Mouse (Mus musculus) frontal cortex, adult 2 months (tissue): ENCODE results near the gene Hephl1. TPM values are rescaled to one million over a fixed set of nuclear protein-coding genes. Genes with fewer than 3 reads are reported as not detected.

Experiments used
- DNase-seq, 2 experiments: peaks; one replicate each; pipeline ENCODE4 v3.0.0; 2022; ENCODE audit warnings: low spot score in 1 of 2; ENCODE audit errors: extremely low spot score in 1 of 2
- polyA plus RNA-seq: library from polyadenylated mRNA; depleted of rRNA; stranded (reverse); fragments of >200 nt; gene quantifications from 2 replicates; pipeline ENCODE4 v1.2.3, GENCODE M21; 2012

Hephl1 gene
- polyA plus RNA-seq, 1 experiment: 1.3 TPM

GRCm38 (mm10) chr9:15060847-15061246 is 51.1 kb downstream of the Hephl1 start:
- DNase-seq: no peak

DNA sequence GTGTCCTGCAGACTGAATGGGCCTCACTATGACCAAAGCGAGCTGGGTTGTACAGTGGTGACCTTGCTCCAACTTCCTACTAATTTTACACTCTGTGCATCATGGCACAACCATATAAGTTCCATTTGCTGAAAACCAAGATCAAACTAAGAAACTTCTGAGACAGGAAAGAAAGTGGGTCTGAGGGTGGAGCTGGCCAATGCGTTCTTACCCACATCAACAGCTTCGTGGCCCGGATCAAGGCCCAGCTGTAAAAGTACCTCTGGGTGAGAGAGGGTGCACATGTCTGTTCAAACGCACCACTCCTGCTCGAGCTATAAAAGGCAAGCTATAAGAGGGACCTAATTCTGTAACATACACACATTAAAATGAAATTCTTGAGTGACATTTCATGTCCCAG is 51.9 kb downstream of the Hephl1 start:
- DNase-seq: no peak

GRCm38 (mm10) chr9:15045740-15046139 is 66.2 kb downstream of the Hephl1 start:
- no peak for DNase-seq

DNA sequence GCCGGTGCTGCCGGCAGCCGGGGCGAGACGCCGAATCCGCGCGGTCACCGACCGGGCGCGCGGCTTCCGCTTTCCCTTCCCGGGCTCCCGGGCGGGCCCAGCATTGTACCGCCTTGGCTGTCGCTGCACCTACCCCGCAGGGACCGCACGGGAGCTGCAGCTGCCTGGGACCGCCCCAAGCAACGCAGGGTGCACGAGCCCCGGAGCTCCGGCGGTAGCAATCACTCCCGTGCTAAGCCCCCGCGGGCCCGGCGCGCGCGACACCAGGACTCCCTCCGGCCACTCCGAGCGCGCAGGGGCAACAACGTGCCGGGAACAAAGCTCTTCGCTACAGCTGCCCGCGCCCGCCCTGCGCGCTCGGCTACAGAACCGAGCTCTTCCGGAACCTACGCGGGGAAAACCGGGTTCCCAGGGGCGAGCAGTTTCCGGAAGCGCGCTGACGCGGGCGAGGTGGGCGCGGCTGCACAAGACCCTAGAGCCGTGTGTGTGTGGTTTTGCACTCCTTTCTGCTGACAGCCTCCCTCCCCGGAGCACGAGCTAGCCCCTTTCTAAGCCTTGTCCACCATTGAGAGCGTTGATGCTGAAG is 66.7 kb downstream of the Hephl1 start, which contains the start of gene Panx1:
Panx1 (minus strand) TSS at position 395 of the 586 bp plus-strand sequence.
- peak in 1 of 2 experiments; percentile 70 for DNase-seq

DNA sequence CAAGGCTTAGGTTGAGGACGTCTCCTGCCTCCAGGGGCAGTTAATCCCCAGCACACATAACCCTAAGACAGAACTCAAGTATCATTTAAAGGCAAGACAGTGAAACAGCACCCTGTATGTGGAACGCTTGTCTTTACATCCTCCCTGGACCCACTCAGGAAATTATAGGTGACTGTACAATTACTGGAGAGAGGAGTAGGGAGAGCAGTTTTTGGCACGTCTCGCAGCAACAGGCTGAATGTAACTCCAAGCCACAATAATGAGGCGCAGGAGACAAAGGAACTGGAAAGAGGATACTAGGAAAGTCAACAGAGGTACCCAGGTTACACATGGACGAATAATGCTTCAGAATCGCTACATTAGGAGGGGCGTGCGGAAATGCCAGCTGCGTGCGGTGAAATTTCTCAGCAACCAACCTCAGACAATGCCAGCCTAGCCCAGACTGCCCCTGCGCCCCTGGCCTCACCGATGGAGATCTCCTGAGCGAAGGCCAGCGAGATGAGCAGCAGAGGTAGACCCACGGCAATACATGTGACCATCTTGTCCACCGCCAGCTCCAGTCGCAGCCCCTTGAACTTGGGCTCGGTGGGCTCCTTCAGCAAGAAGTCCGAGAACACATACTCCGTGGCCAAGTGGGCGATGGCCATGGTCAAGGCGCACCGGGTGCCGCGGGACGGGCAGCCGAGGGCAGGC is 67.4 kb downstream of the Hephl1 start:
- DNase-seq: no peak

DNA sequence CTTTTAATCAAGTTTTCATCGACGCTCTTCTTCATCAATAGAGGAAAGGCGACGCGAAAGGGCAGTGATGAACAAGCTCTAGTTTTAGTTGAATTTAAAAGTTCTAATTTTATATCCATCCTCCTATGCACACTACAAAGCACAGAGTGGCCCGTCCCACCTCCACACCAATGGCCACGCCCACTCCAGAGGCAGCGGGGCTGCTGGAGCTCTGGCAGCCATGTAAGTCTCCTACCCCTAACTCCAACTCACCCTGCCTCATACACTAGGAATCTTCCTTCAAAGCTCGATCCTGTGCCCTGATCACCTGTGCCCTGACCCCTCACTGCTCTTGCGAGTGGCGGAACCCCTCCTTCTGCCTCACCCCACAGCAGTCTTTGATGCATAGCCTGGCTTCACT is 70.4 kb downstream of the Hephl1 start:
- DNase-seq: no peak

- DNase-seq: no peak
Measured at GRCm38 (mm10) chr9:15039848-15040247, 72.1 kb downstream of the Hephl1 start.

DNA sequence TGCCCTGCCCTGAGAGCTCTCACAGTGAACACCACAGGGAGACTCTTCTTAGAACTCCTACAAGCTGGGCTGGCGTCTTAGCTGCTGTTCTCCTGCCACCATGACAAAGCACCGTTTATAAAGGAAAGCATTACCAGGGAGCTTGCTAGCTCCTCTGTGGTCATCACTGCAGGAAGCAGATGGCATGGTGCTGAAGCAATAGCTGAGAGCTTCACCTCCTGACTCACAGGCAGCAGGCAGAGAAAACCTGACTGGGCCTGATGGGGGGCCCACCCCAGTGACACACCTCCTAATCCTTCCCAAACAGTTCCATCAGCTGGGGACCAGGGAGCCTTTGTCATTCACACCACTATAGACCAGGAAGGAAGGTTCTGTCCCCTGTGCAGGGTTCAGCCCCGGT is 74.2 kb downstream of the Hephl1 start:
- no peak for DNase-seq

DNA sequence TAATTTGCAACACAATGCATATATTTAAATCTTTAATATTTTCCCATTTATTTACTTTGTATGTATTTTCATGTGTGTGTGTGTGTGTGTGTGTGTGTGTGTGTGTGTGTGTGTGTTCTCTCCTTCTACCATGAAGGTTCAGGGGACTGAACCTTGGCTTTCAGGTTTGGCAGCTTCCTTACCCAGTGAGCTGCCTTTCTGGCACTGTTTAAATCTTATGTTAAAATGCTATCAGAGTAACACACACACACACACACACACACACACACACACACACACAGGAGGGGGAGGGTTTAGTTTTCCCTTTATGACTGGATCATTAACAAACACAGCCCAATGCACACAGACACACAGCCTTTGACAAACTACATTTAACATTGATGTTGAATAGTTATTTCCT is 74.7 kb downstream of the Hephl1 start:
- DNase-seq: no peak

GRCm38 (mm10) chr9:15036807-15037206 is 75.1 kb downstream of the Hephl1 start:
- no peak for DNase-seq

GRCm38 (mm10) chr9:15036405-15036804 is 75.5 kb downstream of the Hephl1 start:
- no peak for DNase-seq

- DNase-seq: no peak
Measured at GRCm38 (mm10) chr9:15035979-15036378, 75.9 kb downstream of the Hephl1 start.

GRCm38 (mm10) chr9:15034546-15035273 is 77.2 kb downstream of the Hephl1 start:
- no peak for DNase-seq

GRCm38 (mm10) chr9:15033568-15034160 is 78.2 kb downstream of the Hephl1 start:
- peak in 1 of 2 experiments; percentile 59 for DNase-seq

GRCm38 (mm10) chr9:15032797-15033196 is 79.1 kb downstream of the Hephl1 start:
- DNase-seq: no peak

DNA sequence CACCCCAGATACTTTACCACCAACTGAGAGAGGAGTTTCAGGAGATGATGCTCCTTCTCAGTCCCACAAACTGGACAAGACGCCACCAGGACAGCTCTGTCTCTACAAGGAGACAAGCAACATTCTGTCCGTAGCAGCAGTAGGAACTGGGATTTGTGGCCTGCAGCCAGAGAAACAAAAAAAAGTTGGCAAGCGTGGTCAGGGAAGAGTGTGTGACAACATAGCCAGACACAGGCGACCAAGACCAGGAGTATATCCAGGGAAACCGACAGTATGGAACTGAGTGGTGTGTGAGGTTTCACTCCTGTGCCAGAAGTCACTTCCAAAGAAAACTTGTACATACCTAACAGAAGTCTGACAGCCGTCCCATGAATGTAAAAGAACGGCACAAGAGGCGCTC is 81.1 kb downstream of the Hephl1 start:
- peak in 1 of 2 experiments; percentile 38 for DNase-seq

DNA sequence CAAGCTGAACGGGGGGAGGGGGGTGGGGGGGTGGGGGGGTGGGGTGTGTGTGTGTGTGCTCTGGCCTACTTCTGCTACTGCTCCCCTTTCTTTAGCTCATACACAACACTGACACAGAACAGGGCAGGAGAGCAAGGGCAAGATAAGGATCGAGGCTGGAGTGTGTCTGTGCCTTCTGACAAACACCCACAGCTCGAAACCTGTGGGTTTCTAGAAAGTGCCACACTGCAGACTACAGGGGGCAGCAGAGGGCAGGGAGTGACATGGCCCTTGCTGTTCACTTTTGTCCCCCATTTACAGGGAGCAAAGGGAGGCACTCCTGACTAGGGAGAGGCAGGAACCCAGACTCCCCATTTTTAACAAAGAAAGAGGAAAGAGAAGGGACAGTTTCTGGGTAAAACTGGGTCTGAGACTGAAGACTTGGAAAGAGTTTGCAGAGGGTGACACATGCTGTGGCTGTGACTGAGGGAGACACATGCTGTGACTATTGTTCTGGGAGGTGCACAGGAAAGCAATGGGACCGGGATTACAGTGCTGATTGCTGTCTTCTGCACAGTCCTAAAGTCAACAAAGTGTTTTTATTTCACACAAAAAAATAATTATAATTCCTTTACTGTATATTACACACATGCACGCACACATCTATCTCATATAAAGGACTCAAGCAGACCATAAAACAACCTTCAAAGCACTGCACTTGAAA is 82.7 kb downstream of the Hephl1 start:
- DNase-seq: peak in 1 of 2 experiments; percentile 60

DNA sequence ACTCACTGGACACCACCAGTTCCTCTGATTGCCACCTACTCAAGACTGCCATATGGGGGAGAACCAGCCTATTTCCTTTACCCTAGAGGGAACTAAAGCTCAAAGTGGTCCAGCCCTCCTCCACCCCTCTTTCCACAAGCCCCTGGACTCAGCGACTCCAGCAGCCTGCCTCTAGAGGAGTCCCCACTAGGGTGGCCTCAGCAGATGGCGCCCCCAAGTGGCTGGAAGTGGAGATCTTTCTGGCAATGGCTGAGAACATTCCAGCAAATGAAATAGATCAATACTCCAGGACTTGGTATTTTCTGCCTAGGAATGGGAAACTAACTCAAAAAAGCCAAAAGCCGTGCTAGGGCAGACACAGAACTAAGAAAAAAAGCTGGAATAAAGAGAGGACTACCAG is 84.2 kb downstream of the Hephl1 start:
- no peak for DNase-seq

DNA sequence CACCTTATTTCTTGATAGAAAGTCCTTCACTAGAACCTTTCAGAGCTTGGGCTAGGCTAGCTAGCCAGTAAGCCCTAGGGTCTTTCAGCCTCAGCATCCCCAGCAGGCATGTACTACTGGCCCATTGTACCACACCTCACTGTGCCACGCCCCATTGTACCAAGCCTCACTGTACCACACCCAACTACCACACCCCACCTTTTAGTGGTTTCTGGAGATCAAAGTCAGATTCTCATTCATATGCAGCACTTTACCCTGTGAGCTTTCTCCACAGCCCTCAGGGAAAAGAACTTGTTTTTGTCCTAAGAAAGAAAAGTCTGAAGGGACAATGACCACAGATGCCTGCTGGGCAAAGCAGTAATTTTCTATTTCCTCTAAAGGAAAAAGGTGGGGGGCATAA is 88.9 kb downstream of the Hephl1 start:
- no peak for DNase-seq

DNA sequence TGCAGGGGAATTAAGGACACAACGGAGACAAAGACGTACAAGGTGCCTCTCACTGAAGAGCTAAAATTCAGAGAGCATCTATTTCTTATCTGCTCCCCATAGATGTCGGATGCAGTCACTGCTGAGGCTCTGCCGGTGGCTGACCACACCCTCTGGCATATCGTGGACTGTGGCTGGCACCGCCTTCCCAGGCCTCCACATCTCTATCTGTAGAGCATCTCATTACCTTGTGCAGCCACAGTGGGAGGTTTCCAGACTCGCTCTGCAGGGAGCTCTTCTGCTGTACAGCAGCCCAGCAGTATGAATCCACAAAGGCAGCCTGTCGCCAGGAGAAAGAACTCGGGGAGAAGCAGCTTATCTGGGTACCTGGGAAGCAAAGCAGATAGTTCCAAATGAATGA is 90.8 kb downstream of the Hephl1 start:
- no peak for DNase-seq
